Mouse (Mus musculus) E14TG2a.4 (cell line): Measurements from ENCODE around the gene Rwdd1.
A peak's percentile ranks its signal among the peaks of the same experiment; 100 is the strongest.

Experiments used
- CTCF ChIP-seq: conservative IDR thresholded peaks from 2 replicates; pipeline ENCODE4 v1.5.1; 2014; ENCODE audit warnings: low read length
- NANOG ChIP-seq: IDR thresholded peaks from 2 replicates; pipeline ENCODE4 v1.6.1; 2014; ENCODE audit warnings: borderline replicate concordance, low read length, mixed read lengths
- POU5F1 ChIP-seq: IDR thresholded peaks from 2 replicates; pipeline ENCODE4 v1.6.1; 2014; ENCODE audit warnings: low read length, borderline replicate concordance

- peak; percentile 91 for TF ChIP-seq CTCF
- TF ChIP-seq POU5F1: 0 out of 2 replicates have a peak, but pooled peaks have one; percentile 7
- TF ChIP-seq NANOG: no peak
Measured at GRCm38 (mm10) chr10:33986771-33987170, 32.7 kb downstream of the Rwdd1 start.
